Mouse (Mus musculus): ENCODE data around the gene Wbp4. TPM values are rescaled to one million over a fixed set of nuclear protein-coding genes. Genes with fewer than 3 reads are reported as not detected.

Gene Wbp4
- total and polyA plus RNA-seq, 3 experiments: 31.3 to 68.5 (median 36.2) TPM

- Histone ChIP-seq H3K36me3 (replicated peaks in 1 of 2; ENCODE audit: control insufficient read depth in 1 of 2, insufficient read depth in 1 of 2, low read length in 1 of 2) (no peaks in the 10 kb centered on the region), H3K9me3 (replicated peaks; ENCODE audit: low read length) (no peaks in the 10 kb centered on the region), H3K4me3 (replicated peaks in 1 of 3; ENCODE audit: low read depth in 2 of 3, low read length in 2 of 3, poor library complexity in 1 of 3) (no peak overlapping the region), H3K4me1 (ENCODE audit: control insufficient read depth in 1 of 2, insufficient read depth in 2 of 2) (peaks cover 0 to 23% of the 10 kb centered on the region in 2 experiments; a peak in 2 of 4 replicates), H3K4me2 (ENCODE audit: insufficient read depth, low read depth, poor library complexity, severe bottlenecking) (no peak overlapping the region), H3K9ac (ENCODE audit: insufficient read depth, low read depth) (no peak overlapping the region), H3K79me2 (replicated peaks; ENCODE audit: control insufficient read depth, extremely low read depth, insufficient read depth, poor library complexity, severe bottlenecking) (peaks cover 19% of the 10 kb centered on the region), H3K27ac (ENCODE audit: insufficient read depth, low read depth) (no peak overlapping the region), H3K27me3 (replicated peaks) (no peaks in the 10 kb centered on the region)
- dilution Hi-C loops (cut with MboI; ENCODE audit: extremely low pct_ligation_motif_present, extremely low pct_unique_long_range_greater_than_20kb, low sequenced_read_pairs) (no loop called here), in situ Hi-C loops (cut with MboI; ENCODE audit: low pct_ligation_motif_present, low pct_unique_long_range_greater_than_20kb, low sequenced_read_pairs) (no loop called here)
- TF ChIP-seq MEF2A (IDR thresholded peaks at IDR 0.05; ENCODE audit: borderline replicate concordance, low read depth, low read length) (no peak), EP300 (IDR thresholded peaks at IDR 0.05; ENCODE audit: low read length) (no peak), UBTF (IDR thresholded peaks at IDR 0.05; ENCODE audit: low read depth, low read length) (no peak), USF1 (IDR thresholded peaks at IDR 0.05; ENCODE audit: low read depth, low read length) (no peak), ZC3H11A (IDR thresholded peaks at IDR 0.05; ENCODE audit: low read depth, low read length) (no peak), NRF1 (IDR thresholded peaks at IDR 0.05; ENCODE audit: low read depth, low read length) (no peak), ZMIZ1 (IDR thresholded peaks at IDR 0.05; ENCODE audit: low read depth, low read length) (no peak), CHD2 (IDR thresholded peaks at IDR 0.05; ENCODE audit: low read length) (no peak), GABPA (IDR thresholded peaks at IDR 0.05; ENCODE audit: insufficient replicate concordance, low read depth, low read length) (no peak), ELF1 (IDR thresholded peaks at IDR 0.05; ENCODE audit: low read depth, low read length) (no peak), MAX (IDR thresholded peaks at IDR 0.05; ENCODE audit: low read length) (no peak), JUN (IDR thresholded peaks at IDR 0.05; ENCODE audit: insufficient read depth, low read depth, low read length) (no peak), USF2 (conservative IDR thresholded peaks at IDR 0.05; ENCODE audit: low read depth, low read length) (no peak), CTCF (conservative IDR thresholded peaks at IDR 0.05 in 1 of 2, IDR thresholded peaks at IDR 0.05 in 1 of 2; ENCODE audit: low read depth in 2 of 2, low read length in 2 of 2) (no peak), SIN3A (IDR thresholded peaks at IDR 0.05; ENCODE audit: low read length) (no peak), IRF4 (IDR thresholded peaks at IDR 0.05; ENCODE audit: low read depth, low read length) (no peak), NELFE (IDR thresholded peaks at IDR 0.05; ENCODE audit: low read depth, low read length) (no peak), PAX5 (IDR thresholded peaks at IDR 0.05; ENCODE audit: low read length) (no peak), RAD21 (IDR thresholded peaks at IDR 0.05; ENCODE audit: low read depth, low read length) (no peak), TBP (conservative IDR thresholded peaks at IDR 0.05; ENCODE audit: low read depth, low read length) (no peak)
- no peak for DNase-seq (ENCODE audit: extremely low read depth)
Measured at GRCm38 (mm10) chr14:79511521-79511920, 30.2 kb upstream of the Wbp4 start.

GRCm38 (mm10) chr14:79508662-79509305 lies 27.5 kb upstream of the Wbp4 start:
- Histone ChIP-seq H3K4me3 (replicated peaks in 1 of 3; ENCODE audit: low read depth in 2 of 3, low read length in 2 of 3, poor library complexity in 1 of 3) (no peak overlapping the region), H3K9me3 (replicated peaks; ENCODE audit: low read length) (no peaks in the 10 kb centered on the region), H3K27me3 (replicated peaks) (no peaks in the 10 kb centered on the region), H3K79me2 (replicated peaks; ENCODE audit: control insufficient read depth, extremely low read depth, insufficient read depth, poor library complexity, severe bottlenecking) (no peaks in the 10 kb centered on the region), H3K4me1 (ENCODE audit: control insufficient read depth in 1 of 2, insufficient read depth in 2 of 2) (peaks cover 3 to 21% of the 10 kb centered on the region in 2 experiments; a peak in 2 of 4 replicates), H3K36me3 (replicated peaks in 1 of 2; ENCODE audit: control insufficient read depth in 1 of 2, insufficient read depth in 1 of 2, low read length in 1 of 2) (no peaks in the 10 kb centered on the region), H3K9ac (ENCODE audit: insufficient read depth, low read depth) (no peak overlapping the region), H3K27ac (ENCODE audit: insufficient read depth, low read depth) (no peak overlapping the region), H3K4me2 (ENCODE audit: insufficient read depth, low read depth, poor library complexity, severe bottlenecking) (no peak overlapping the region)
- TF ChIP-seq MAX (IDR thresholded peaks at IDR 0.05; ENCODE audit: low read length) (no peak), CHD2 (IDR thresholded peaks at IDR 0.05; ENCODE audit: low read length) (no peak), MAFK (IDR thresholded peaks at IDR 0.05; ENCODE audit: insufficient replicate concordance, low read length) (no peak), BHLHE40 (IDR thresholded peaks at IDR 0.05; ENCODE audit: low read depth, low read length) (no peak), E2F4 (IDR thresholded peaks at IDR 0.05; ENCODE audit: insufficient replicate concordance, low read depth, low read length) (no peak), CTCF (conservative IDR thresholded peaks at IDR 0.05 in 1 of 2, IDR thresholded peaks at IDR 0.05 in 1 of 2; ENCODE audit: low read depth in 2 of 2, low read length in 2 of 2) (no peak), EP300 (IDR thresholded peaks at IDR 0.05; ENCODE audit: low read length) (no peak), SIN3A (IDR thresholded peaks at IDR 0.05; ENCODE audit: low read length) (no peak), GABPA (IDR thresholded peaks at IDR 0.05; ENCODE audit: insufficient replicate concordance, low read depth, low read length) (no peak), KAT2A (IDR thresholded peaks at IDR 0.05; ENCODE audit: insufficient replicate concordance, low read length) (no peak), ZNF384 (IDR thresholded peaks at IDR 0.05; ENCODE audit: low read depth, low read length) (no peak), MXI1 (IDR thresholded peaks at IDR 0.05; ENCODE audit: low read depth, low read length) (no peak), NRF1 (IDR thresholded peaks at IDR 0.05; ENCODE audit: low read depth, low read length) (no peak), MEF2A (IDR thresholded peaks at IDR 0.05; ENCODE audit: borderline replicate concordance, low read depth, low read length) (no peak), ETS1 (conservative IDR thresholded peaks at IDR 0.05; ENCODE audit: low read depth, low read length) (no peak), USF1 (IDR thresholded peaks at IDR 0.05; ENCODE audit: low read depth, low read length) (no peak), HCFC1 (IDR thresholded peaks at IDR 0.05; ENCODE audit: low read depth, low read length) (no peak)
- no peak for DNase-seq (ENCODE audit: extremely low read depth)
- in situ Hi-C loops (cut with MboI; ENCODE audit: low pct_ligation_motif_present, low pct_unique_long_range_greater_than_20kb, low sequenced_read_pairs) (no loop called here), dilution Hi-C loops (cut with MboI; ENCODE audit: extremely low pct_ligation_motif_present, extremely low pct_unique_long_range_greater_than_20kb, low sequenced_read_pairs) (no loop called here)

All from CH12.LX (cell line).